Mouse (Mus musculus) bone marrow macrophage, adult 2 months (primary cell): ENCODE data around the gene Akr7a5.

ENCODE experiments used
- CTCF ChIP-seq: IDR thresholded peaks from 2 replicates; pipeline ENCODE4 v1.5.1; 2012; ENCODE audit warnings: low read depth, mild to moderate bottlenecking, low read length, moderate library complexity
- POLR2A ChIP-seq: IDR thresholded peaks from 2 replicates; pipeline ENCODE4 v1.6.1; 2012; ENCODE audit warnings: mild to moderate bottlenecking, low read depth, low read length, borderline replicate concordance

GRCm38 (mm10) chr4:139274573-139274972, 36.0 kb upstream of the Akr7a5 start:
- TF ChIP-seq CTCF (no peak), POLR2A (no peak)
